Mouse (Mus musculus): ENCODE data around the gene Max. TPM values are rescaled to one million over a fixed set of nuclear protein-coding genes. Genes with fewer than 3 reads are reported as not detected.
A peak's percentile ranks its signal among the peaks of the same experiment; 100 is the strongest.

Gene Max
- polyA plus RNA-seq, 1 experiment from 2014 or later = 16.3 TPM

GRCm38 (mm10) chr12:76961052-76961931 lies 709 bp downstream of the Max start:
- Histone ChIP-seq H3K4me2 (replicated peaks; ENCODE audit: low read depth, low read length) (peak overlapping the region; percentile 88), H3K27me3 (ENCODE audit: insufficient read depth, low read length) (no peaks in the 10 kb centered on the region), H3K4me3 (ENCODE audit: low read length) (peak overlapping the region; percentile 85), H3K36me3 (ENCODE audit: insufficient read depth, low read length) (peaks cover 4% of the 10 kb centered on the region; the same call in 1 of the 2 replicates), H3K9ac (replicated peaks; ENCODE audit: low read length) (peak overlapping the region; percentile 72), H3K27ac (ENCODE audit: low read length) (peak overlapping the region; percentile 66), H3K4me1 (ENCODE audit: insufficient read depth, low read length) (peaks cover 11% of the 10 kb centered on the region; the same call in 1 of the 2 replicates), H3K9me3 (ENCODE audit: low read length) (no peaks in the 10 kb centered on the region)
- no peak; the same call in 1 of the 2 replicates for ATAC-seq (ENCODE audit: low FRiP score, low TSS enrichment)
- WGBS = 4% methylated on average over 43 of the region's 45 CpGs

GRCm38 (mm10) chr12:76957688-76958087 lies 4.3 kb downstream of the Max start:
- Histone ChIP-seq H3K36me3 (ENCODE audit: insufficient read depth, low read length) (peaks cover 20% of the 10 kb centered on the region), H3K9ac (replicated peaks; ENCODE audit: low read length) (no peak overlapping the region), H3K4me2 (replicated peaks; ENCODE audit: low read depth, low read length) (no peak overlapping the region), H3K4me3 (ENCODE audit: low read length) (no peak overlapping the region), H3K4me1 (ENCODE audit: insufficient read depth, low read length) (peaks cover 24% of the 10 kb centered on the region), H3K9me3 (ENCODE audit: low read length) (no peaks in the 10 kb centered on the region), H3K27ac (ENCODE audit: low read length) (no peak overlapping the region), H3K27me3 (ENCODE audit: insufficient read depth, low read length) (no peaks in the 10 kb centered on the region)
- no peak for ATAC-seq (ENCODE audit: low FRiP score, low TSS enrichment)
- WGBS = 70% methylated on average over 5 of the region's 5 CpGs

- Histone ChIP-seq H3K9ac (replicated peaks; ENCODE audit: low read length) (no peak overlapping the region), H3K4me1 (ENCODE audit: insufficient read depth, low read length) (peaks cover 16% of the 10 kb centered on the region), H3K27ac (ENCODE audit: low read length) (peak overlapping the region; percentile 80), H3K4me3 (ENCODE audit: low read length) (no peak overlapping the region), H3K9me3 (ENCODE audit: low read length) (no peaks in the 10 kb centered on the region), H3K4me2 (replicated peaks; ENCODE audit: low read depth, low read length) (0 out of 2 replicates have a peak overlapping the region, but pooled peaks have one; percentile 5), H3K36me3 (ENCODE audit: insufficient read depth, low read length) (peaks cover 42% of the 10 kb centered on the region), H3K27me3 (ENCODE audit: insufficient read depth, low read length) (no peaks in the 10 kb centered on the region)
- peak; percentile 71 for ATAC-seq (ENCODE audit: low FRiP score, low TSS enrichment)
- 63% methylated on average over 10 of the region's 10 CpGs for WGBS
These were observed 7.1 kb downstream of the Max start for GRCm38 (mm10) chr12:76954698-76955423.

GRCm38 (mm10) chr12:76953750-76954363 lies 8.1 kb downstream of the Max start:
- Histone ChIP-seq H3K9me3 (ENCODE audit: low read length) (no peaks in the 10 kb centered on the region), H3K4me3 (ENCODE audit: low read length) (no peak overlapping the region), H3K4me2 (replicated peaks; ENCODE audit: low read depth, low read length) (no peak overlapping the region), H3K27ac (ENCODE audit: low read length) (no peak overlapping the region), H3K4me1 (ENCODE audit: insufficient read depth, low read length) (peaks cover 16% of the 10 kb centered on the region), H3K36me3 (ENCODE audit: insufficient read depth, low read length) (peaks cover 48% of the 10 kb centered on the region), H3K27me3 (ENCODE audit: insufficient read depth, low read length) (no peaks in the 10 kb centered on the region), H3K9ac (replicated peaks; ENCODE audit: low read length) (no peak overlapping the region)
- 83% methylated on average over 2 of the region's 2 CpGs for WGBS
- no peak for ATAC-seq (ENCODE audit: low FRiP score, low TSS enrichment)

GRCm38 (mm10) chr12:76950330-76950729 lies 11.7 kb downstream of the Max start:
- no peak overlapping the region for H3K27ac ChIP-seq (ENCODE audit: low read length)
- H3K4me2 ChIP-seq (replicated peaks; ENCODE audit: low read depth, low read length) = no peak overlapping the region
- no peaks in the 10 kb centered on the region for H3K9me3 ChIP-seq (ENCODE audit: low read length)
- H3K27me3 ChIP-seq (ENCODE audit: insufficient read depth, low read length) = no peaks in the 10 kb centered on the region
- H3K36me3 ChIP-seq (ENCODE audit: insufficient read depth, low read length) = peaks cover 64% of the 10 kb centered on the region
- 82% methylated on average over 5 of the region's 5 CpGs for WGBS
- H3K4me1 ChIP-seq (ENCODE audit: insufficient read depth, low read length) = peaks cover 11% of the 10 kb centered on the region
- no peak overlapping the region for H3K9ac ChIP-seq (replicated peaks; ENCODE audit: low read length)
- H3K4me3 ChIP-seq (ENCODE audit: low read length) = no peak overlapping the region
- ATAC-seq (ENCODE audit: low FRiP score, low TSS enrichment) = no peak

- H3K9me3 ChIP-seq (ENCODE audit: low read length) = no peaks in the 10 kb centered on the region
- 82% methylated on average over 3 of the region's 3 CpGs for WGBS
- no peaks in the 10 kb centered on the region for H3K27me3 ChIP-seq (ENCODE audit: insufficient read depth, low read length)
- H3K27ac ChIP-seq (ENCODE audit: low read length) = no peak overlapping the region
- peaks cover 80% of the 10 kb centered on the region for H3K36me3 ChIP-seq (ENCODE audit: insufficient read depth, low read length)
- H3K4me3 ChIP-seq (ENCODE audit: low read length) = no peak overlapping the region
- H3K9ac ChIP-seq (replicated peaks; ENCODE audit: low read length) = no peak overlapping the region
- no peaks in the 10 kb centered on the region for H3K4me1 ChIP-seq (ENCODE audit: insufficient read depth, low read length)
- H3K4me2 ChIP-seq (replicated peaks; ENCODE audit: low read depth, low read length) = no peak overlapping the region
- ATAC-seq (ENCODE audit: low FRiP score, low TSS enrichment) = no peak
These were observed 13.2 kb downstream of the Max start for GRCm38 (mm10) chr12:76948781-76949180.

- no peaks in the 10 kb centered on the region for H3K27me3 ChIP-seq (ENCODE audit: insufficient read depth, low read length)
- no peak overlapping the region for H3K4me3 ChIP-seq (ENCODE audit: low read length)
- no peak for ATAC-seq (ENCODE audit: low FRiP score, low TSS enrichment)
- H3K27ac ChIP-seq (ENCODE audit: low read length) = no peak overlapping the region
- H3K9me3 ChIP-seq (ENCODE audit: low read length) = no peaks in the 10 kb centered on the region
- 89% methylated on average over 2 of the region's 2 CpGs for WGBS
- H3K4me2 ChIP-seq (replicated peaks; ENCODE audit: low read depth, low read length) = no peak overlapping the region
- no peak overlapping the region for H3K9ac ChIP-seq (replicated peaks; ENCODE audit: low read length)
- H3K4me1 ChIP-seq (ENCODE audit: insufficient read depth, low read length) = no peaks in the 10 kb centered on the region
- peaks cover 82% of the 10 kb centered on the region for H3K36me3 ChIP-seq (ENCODE audit: insufficient read depth, low read length)
These were observed 13.8 kb downstream of the Max start for GRCm38 (mm10) chr12:76948185-76948584.

- no peaks in the 10 kb centered on the region for H3K4me1 ChIP-seq (ENCODE audit: insufficient read depth, low read length)
- H3K4me3 ChIP-seq (ENCODE audit: low read length) = no peak overlapping the region
- H3K27ac ChIP-seq (ENCODE audit: low read length) = no peak overlapping the region
- H3K36me3 ChIP-seq (ENCODE audit: insufficient read depth, low read length) = peaks cover 80% of the 10 kb centered on the region
- WGBS = 95% methylated on average over 3 of the region's 3 CpGs
- no peak for ATAC-seq (ENCODE audit: low FRiP score, low TSS enrichment)
- no peak overlapping the region for H3K4me2 ChIP-seq (replicated peaks; ENCODE audit: low read depth, low read length)
- no peaks in the 10 kb centered on the region for H3K9me3 ChIP-seq (ENCODE audit: low read length)
- H3K27me3 ChIP-seq (ENCODE audit: insufficient read depth, low read length) = no peaks in the 10 kb centered on the region
- no peak overlapping the region for H3K9ac ChIP-seq (replicated peaks; ENCODE audit: low read length)
These were observed 14.5 kb downstream of the Max start for GRCm38 (mm10) chr12:76947487-76947886.

GRCm38 (mm10) chr12:76943466-76943865 lies 18.5 kb downstream of the Max start:
- no peak for ATAC-seq (ENCODE audit: low FRiP score, low TSS enrichment)
- 82% methylated on average over 6 of the region's 6 CpGs for WGBS
- no peak overlapping the region for H3K9ac ChIP-seq (replicated peaks; ENCODE audit: low read length)
- H3K27ac ChIP-seq (ENCODE audit: low read length) = no peak overlapping the region
- H3K27me3 ChIP-seq (ENCODE audit: insufficient read depth, low read length) = no peaks in the 10 kb centered on the region
- H3K4me2 ChIP-seq (replicated peaks; ENCODE audit: low read depth, low read length) = no peak overlapping the region
- no peaks in the 10 kb centered on the region for H3K9me3 ChIP-seq (ENCODE audit: low read length)
- H3K4me3 ChIP-seq (ENCODE audit: low read length) = no peak overlapping the region
- no peaks in the 10 kb centered on the region for H3K4me1 ChIP-seq (ENCODE audit: insufficient read depth, low read length)
- H3K36me3 ChIP-seq (ENCODE audit: insufficient read depth, low read length) = peaks cover 84% of the 10 kb centered on the region
